Mouse (Mus musculus) regulatory T cell (primary cell): ENCODE data around the gene Olfr653.

ENCODE experiments used
- in situ Hi-C: fragments of 300-600 bp; cut with MboI, MseI; formaldehyde crosslinking; loops from one replicate; pipeline ENCODE4 v1.15.1; 2025; ENCODE audit warnings: high pct_unique_total_duplicates

Olfr653 gene

DNA sequence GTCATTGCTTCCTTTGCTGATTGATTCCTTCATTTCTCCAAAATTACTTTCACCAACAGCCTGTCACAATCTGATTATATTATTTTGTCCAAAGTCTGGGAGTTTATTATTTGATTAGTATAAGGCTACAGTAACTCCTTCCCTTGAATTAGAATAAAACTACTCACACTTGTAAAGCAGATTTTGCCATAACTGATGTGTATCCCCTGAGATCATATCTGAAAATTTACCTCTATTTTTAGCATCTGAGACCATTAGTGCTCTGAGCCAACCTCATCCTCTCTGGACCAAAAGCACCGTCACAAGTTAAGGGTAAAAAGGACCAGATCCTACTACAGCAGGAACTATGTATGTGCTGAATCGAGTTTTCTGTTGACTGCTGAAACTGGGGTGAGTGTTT is at the start of gene Olfr653:
Gene Olfr653, plus strand, starts transcription at position 301 of the 400 bp plus-strand sequence.
- in situ Hi-C loops = no loop called here

- in situ Hi-C loops = no loop called here
These were observed 27.3 kb upstream of the Olfr653 start, which contains the start of gene Olfr651 for GRCm38 (mm10) chr7:104549833-104550232. Gene Olfr651, plus strand, starts transcription at chr7:104550133.

- in situ Hi-C loops = no loop called here
These were observed 24.4 kb upstream of the Olfr653 start for GRCm38 (mm10) chr7:104552700-104553099.

DNA sequence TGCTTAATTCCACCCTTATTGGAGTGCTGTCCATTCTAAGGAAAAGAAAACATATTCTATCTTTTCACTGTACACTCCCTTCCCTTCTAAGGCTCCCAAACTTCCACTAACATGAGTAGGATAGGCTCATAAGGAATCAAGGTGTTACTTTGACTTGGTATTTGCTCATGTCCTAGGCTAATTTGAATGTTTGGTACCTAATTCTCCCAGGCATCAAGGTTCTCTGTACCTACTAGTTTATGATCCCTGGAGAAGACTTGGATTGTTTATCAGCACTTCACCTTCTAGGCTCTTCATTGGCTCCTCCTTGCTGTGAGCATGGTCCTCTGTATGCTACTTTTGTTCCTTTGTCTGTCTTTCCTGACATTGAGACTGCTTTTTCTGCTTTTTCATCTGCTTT is 16.5 kb upstream of the Olfr653 start, which contains the start of gene Olfr652:
Gene Olfr652, plus strand, starts transcription at position 301 of the 400 bp plus-strand sequence.
- in situ Hi-C loops = no loop called here

DNA sequence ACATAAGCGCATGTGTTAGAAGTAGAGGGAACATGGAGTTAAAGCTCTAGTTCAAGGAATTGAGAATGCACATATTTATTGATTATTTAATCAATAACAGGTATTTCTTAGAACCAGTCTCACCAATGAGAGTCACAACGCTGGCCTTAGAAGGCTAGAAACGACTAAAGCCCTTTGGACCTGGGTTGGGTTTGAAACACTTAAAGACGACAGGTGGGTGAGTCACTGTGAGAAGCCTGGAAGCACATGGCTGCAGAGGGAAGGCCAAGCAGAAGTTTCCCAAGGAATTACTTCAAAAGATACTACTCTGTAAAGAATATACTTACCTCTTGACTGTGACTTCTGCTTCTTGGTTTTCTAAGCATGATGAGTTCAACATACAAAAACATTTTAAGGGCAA is 3.7 kb downstream of the Olfr653 start:
- in situ Hi-C loops = no loop called here

DNA sequence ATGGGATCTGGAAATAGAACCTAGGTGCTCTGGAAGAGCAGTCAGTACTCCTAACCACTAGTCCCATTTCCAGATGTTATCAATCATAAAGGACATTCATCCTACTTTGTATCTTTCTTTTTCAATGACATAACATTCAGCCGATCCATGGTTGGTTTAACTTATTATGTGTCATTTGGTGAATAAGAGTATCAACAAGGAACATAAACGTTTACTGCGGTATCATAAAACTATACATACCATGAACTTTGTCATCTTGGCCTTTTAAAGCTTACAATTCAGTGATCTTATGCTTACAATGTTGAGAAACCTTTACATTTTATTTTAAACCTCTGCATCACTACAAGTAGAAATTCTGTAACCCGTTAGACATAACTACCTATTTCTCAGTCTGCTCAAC is 4.3 kb downstream of the Olfr653 start:
- in situ Hi-C loops = no loop called here

- in situ Hi-C loops = no loop called here
These were observed 9.6 kb downstream of the Olfr653 start, which contains the start of gene Olfr654 for GRCm38 (mm10) chr7:104586725-104587124. Gene Olfr654, plus strand, starts transcription at chr7:104587025.

DNA sequence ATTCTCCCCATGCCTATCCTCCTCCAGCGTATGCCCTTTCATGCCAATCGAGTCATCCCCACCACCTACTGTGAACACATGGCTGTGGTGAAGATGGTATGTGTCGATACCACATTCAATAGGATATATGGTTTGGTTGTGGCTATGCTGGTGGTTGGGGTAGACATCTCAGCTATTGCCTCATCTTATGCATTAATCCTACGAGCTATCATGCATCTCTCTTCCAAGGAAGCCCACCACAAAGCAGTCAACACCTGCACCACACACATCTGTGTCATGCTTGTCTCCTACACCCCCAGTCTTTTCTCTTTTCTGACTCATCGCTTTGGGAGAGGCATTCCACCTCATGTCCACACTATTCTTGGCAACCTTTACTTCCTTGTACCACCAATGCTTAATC is 11.2 kb downstream of the Olfr653 start:
- in situ Hi-C loops = no loop called here

DNA sequence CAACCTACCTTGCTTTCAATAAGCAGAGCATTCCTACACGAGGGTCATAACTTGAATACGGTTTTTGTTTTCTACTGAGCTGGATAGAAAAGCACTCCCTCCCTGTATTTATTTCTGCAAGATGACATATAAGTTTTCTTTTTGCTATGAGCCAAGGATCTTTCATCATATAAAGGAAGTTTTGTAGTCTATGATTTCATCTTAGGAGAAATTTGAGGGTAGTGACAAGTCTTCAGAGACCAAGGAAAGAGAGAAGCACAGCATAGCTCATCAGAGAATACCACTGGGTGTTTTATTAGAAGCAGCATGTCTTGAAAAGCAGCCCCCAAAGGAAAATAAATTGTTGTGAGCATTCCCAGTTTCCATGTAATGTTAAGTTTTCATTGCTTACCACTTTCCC is 24.6 kb downstream of the Olfr653 start, which contains the start of gene Olfr655:
Gene Olfr655, minus strand, starts transcription at position 101 of the 400 bp plus-strand sequence.
- in situ Hi-C loops = loop anchor here (5.0 kb wide), 3 partner anchors 99 to 234 kb away; partner anchors contain the start of gene Trim30b

DNA sequence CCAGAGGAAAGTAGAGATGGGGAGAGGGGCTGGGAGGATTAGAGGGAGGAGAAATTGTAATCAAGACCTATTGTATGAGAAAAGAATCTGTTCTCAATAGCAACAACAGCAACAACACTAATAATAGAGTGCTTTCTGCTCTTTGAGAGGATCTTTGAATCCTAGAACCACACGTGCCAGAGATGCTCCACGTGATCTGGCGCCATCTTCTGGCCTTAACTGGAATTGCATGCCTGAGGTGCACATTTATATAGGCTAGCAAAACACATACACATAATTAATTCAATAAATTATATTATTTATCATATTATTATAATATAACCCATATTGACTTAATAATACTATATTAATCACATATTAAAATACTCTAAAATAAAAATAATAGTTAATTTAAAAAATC is 26.1 kb downstream of the Olfr653 start:
- in situ Hi-C loops = loop anchor here (5.0 kb wide), 3 partner anchors 101 to 236 kb away; partner anchors contain the start of gene Trim30b

DNA sequence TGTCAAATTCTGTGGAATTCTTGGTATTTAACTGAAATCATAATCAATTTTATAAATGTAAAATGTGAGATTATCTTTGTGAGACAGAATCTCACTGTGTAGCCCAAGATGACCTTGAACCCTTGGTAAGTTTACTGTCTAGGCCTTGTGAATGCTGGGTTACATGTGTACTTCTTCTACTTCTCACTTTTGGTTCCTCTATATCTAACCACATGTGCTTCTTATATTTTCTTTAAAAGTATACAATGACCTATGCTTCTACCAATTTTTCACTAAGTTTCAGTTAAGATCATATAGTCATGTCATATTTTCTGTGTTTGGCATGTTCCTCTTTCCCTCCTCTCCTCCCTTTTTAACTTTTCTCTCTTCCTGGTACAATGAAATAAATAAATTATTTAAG is 27.6 kb downstream of the Olfr653 start:
- in situ Hi-C loops = loop anchor here (5.0 kb wide), 4 partner anchors 102 to 402 kb away; partner anchors contain the start of gene Trim30b

GRCm38 (mm10) chr7:104613655-104614054 is 36.5 kb downstream of the Olfr653 start, which contains the start of gene Olfr656:
Gene Olfr656, plus strand, starts transcription at chr7:104613955.
- in situ Hi-C loops = no loop called here

- in situ Hi-C loops = no loop called here
These were observed 47.4 kb downstream of the Olfr653 start, which contains the start of gene Olfr657 for GRCm38 (mm10) chr7:104624494-104624893. Gene Olfr657, plus strand, starts transcription at chr7:104624794.
